Mouse (Mus musculus): ENCODE results near the gene Polr2h. TPM values are rescaled to one million over a fixed set of nuclear protein-coding genes. Genes with fewer than 3 reads are reported as not detected.
A peak's percentile ranks its signal among the peaks of the same experiment; 100 is the strongest.

Polr2h gene
- polyA plus RNA-seq, 1 experiment from 2014 or later = 95.9 TPM

GRCm38 (mm10) chr16:20736823-20737222 lies 19.4 kb downstream of the Polr2h start:
- Histone ChIP-seq H3K9ac (no peak overlapping the region), H3K27me3 (ENCODE audit: control insufficient read depth, insufficient read depth, low read length) (peaks cover 10% of the 10 kb centered on the region), H3K4me1 (replicated peaks; ENCODE audit: control insufficient read depth, insufficient read depth, low read length) (peaks cover 16% of the 10 kb centered on the region), H3K4me3 (replicated peaks; ENCODE audit: low read length) (no peak overlapping the region), H3K27ac (no peak overlapping the region), H3K9me3 (ENCODE audit: control insufficient read depth, low read length) (no peaks in the 10 kb centered on the region), H3K36me3 (replicated peaks; ENCODE audit: control insufficient read depth, insufficient read depth) (0 out of 2 replicates have a peak, but pooled peaks cover 19% of the 10 kb centered on the region), H3K4me2 (replicated peaks) (no peak overlapping the region)
- WGBS = 92% methylated on average over 5 of the region's 5 CpGs
- DNase-seq (ENCODE audit: low spot score) (no peak), ATAC-seq (ENCODE audit: low FRiP score) (no peak)

- no peak overlapping the region for H3K9ac ChIP-seq
- no peak overlapping the region for H3K27ac ChIP-seq
- H3K9me3 ChIP-seq (ENCODE audit: control insufficient read depth, low read length) = no peaks in the 10 kb centered on the region
- ATAC-seq (ENCODE audit: low FRiP score) (no peak), DNase-seq (ENCODE audit: low spot score) (no peak)
- no peaks in the 10 kb centered on the region for H3K4me1 ChIP-seq (replicated peaks; ENCODE audit: control insufficient read depth, insufficient read depth, low read length)
- H3K4me2 ChIP-seq (replicated peaks) = no peak overlapping the region
- 0 out of 2 replicates have a peak, but pooled peaks cover 19% of the 10 kb centered on the region for H3K36me3 ChIP-seq (replicated peaks; ENCODE audit: control insufficient read depth, insufficient read depth)
- no peak overlapping the region for H3K4me3 ChIP-seq (replicated peaks; ENCODE audit: low read length)
- WGBS = 95% methylated on average over 9 of the region's 9 CpGs
- peaks cover 6% of the 10 kb centered on the region for H3K27me3 ChIP-seq (ENCODE audit: control insufficient read depth, insufficient read depth, low read length)
These were observed 22.4 kb downstream of the Polr2h start for GRCm38 (mm10) chr16:20739845-20740244.

DNA sequence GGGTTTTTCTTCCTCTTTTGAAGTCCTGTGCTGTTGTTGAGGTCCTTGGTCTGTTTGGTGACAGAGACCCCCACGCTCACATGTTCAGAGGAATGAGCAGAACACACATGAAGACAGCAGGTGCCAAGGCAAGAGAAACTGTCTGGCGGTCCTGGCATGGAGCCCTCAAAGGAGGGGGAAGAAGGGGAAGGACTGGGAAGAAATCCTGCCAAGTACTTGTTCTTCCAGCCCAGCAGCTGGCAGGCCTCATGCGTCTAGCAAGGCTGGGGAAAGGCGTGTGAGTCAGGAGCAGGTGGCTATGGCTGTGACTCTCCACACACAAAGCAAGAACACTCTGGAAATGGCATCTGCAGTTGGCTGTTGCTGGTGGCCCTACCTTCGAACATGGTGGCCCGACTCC lies 29.2 kb downstream of the Polr2h start:
- no peaks in the 10 kb centered on the region for H3K9me3 ChIP-seq (ENCODE audit: control insufficient read depth, low read length)
- H3K27ac ChIP-seq = no peak overlapping the region
- no peak overlapping the region for H3K4me2 ChIP-seq (replicated peaks)
- no peak; the same call in 1 of the 2 replicates for ATAC-seq (ENCODE audit: low FRiP score)
- no peak overlapping the region for H3K9ac ChIP-seq
- no peaks in the 10 kb centered on the region for H3K27me3 ChIP-seq (ENCODE audit: control insufficient read depth, insufficient read depth, low read length)
- H3K4me1 ChIP-seq (replicated peaks; ENCODE audit: control insufficient read depth, insufficient read depth, low read length) = no peaks in the 10 kb centered on the region
- DNase-seq (ENCODE audit: low spot score) = peak; percentile 45
- H3K36me3 ChIP-seq (replicated peaks; ENCODE audit: control insufficient read depth, insufficient read depth) = no peaks in the 10 kb centered on the region
- no peak overlapping the region for H3K4me3 ChIP-seq (replicated peaks; ENCODE audit: low read length)
- 72% methylated on average over 6 of the region's 6 CpGs for WGBS

GRCm38 (mm10) chr16:20750518-20750917 lies 33.1 kb downstream of the Polr2h start:
- Histone ChIP-seq H3K9me3 (ENCODE audit: control insufficient read depth, low read length) (no peaks in the 10 kb centered on the region), H3K4me1 (replicated peaks; ENCODE audit: control insufficient read depth, insufficient read depth, low read length) (no peaks in the 10 kb centered on the region), H3K27ac (no peak overlapping the region), H3K36me3 (replicated peaks; ENCODE audit: control insufficient read depth, insufficient read depth) (no peaks in the 10 kb centered on the region), H3K9ac (no peak overlapping the region), H3K4me2 (replicated peaks) (no peak overlapping the region), H3K4me3 (replicated peaks; ENCODE audit: low read length) (no peak overlapping the region), H3K27me3 (ENCODE audit: control insufficient read depth, insufficient read depth, low read length) (no peaks in the 10 kb centered on the region)
- DNase-seq (ENCODE audit: low spot score) (no peak), ATAC-seq (ENCODE audit: low FRiP score) (no peak)
- whole genome bisulfite sequencing = 71% methylated on average over 8 of the region's 8 CpGs

DNA sequence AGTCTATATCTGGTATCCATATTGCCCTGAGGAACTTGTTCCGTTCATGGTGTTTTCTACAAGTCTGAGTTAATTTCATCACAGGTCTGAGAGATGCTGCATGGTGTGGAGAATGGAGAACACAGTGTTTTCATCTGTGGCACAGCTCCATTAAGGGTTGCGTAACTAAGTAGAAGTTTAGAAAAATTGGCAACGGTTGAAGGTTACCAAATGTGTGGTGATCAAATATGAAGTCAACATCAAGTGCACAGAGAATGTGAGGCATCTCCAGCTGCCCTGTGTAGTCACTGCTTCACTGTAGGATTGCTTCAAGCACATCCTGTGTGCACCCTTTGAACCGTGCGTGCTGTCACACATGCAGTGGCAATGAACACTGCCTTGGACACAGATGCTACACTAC lies 38.6 kb downstream of the Polr2h start:
- 96% methylated on average over 5 of the region's 5 CpGs for WGBS
- Histone ChIP-seq H3K4me1 (replicated peaks; ENCODE audit: control insufficient read depth, insufficient read depth, low read length) (no peaks in the 10 kb centered on the region), H3K27ac (no peak overlapping the region), H3K36me3 (replicated peaks; ENCODE audit: control insufficient read depth, insufficient read depth) (no peaks in the 10 kb centered on the region), H3K4me2 (replicated peaks) (no peak overlapping the region), H3K27me3 (ENCODE audit: control insufficient read depth, insufficient read depth, low read length) (no peaks in the 10 kb centered on the region), H3K9ac (no peak overlapping the region), H3K9me3 (ENCODE audit: control insufficient read depth, low read length) (no peaks in the 10 kb centered on the region), H3K4me3 (replicated peaks; ENCODE audit: low read length) (no peak overlapping the region)
- no peak for DNase-seq (ENCODE audit: low spot score)
- no peak for ATAC-seq (ENCODE audit: low FRiP score)

DNA sequence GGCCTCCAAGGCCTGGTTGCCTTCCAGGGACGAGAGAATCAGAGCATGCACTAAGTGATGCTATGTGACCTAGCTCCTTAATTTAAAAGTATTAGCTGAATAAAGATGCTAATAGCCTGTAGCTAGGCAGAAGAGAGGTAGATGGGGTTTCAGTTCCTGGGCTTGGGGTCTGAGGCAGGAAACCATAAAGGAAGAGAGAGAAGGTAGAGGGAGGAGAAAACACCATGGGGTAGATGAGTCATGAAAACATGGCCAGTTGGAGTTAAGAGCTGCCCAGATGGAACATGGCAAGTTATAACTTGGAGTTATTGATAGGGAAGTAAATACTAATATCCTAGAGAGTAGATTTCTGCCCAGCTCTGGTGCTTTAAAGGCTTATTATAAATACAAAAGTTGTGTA lies 39.9 kb downstream of the Polr2h start:
- Histone ChIP-seq H3K4me3 (replicated peaks; ENCODE audit: low read length) (no peak overlapping the region), H3K4me2 (replicated peaks) (no peak overlapping the region), H3K9ac (no peak overlapping the region), H3K36me3 (replicated peaks; ENCODE audit: control insufficient read depth, insufficient read depth) (no peaks in the 10 kb centered on the region), H3K4me1 (replicated peaks; ENCODE audit: control insufficient read depth, insufficient read depth, low read length) (no peaks in the 10 kb centered on the region), H3K9me3 (ENCODE audit: control insufficient read depth, low read length) (no peaks in the 10 kb centered on the region), H3K27me3 (ENCODE audit: control insufficient read depth, insufficient read depth, low read length) (no peaks in the 10 kb centered on the region), H3K27ac (no peak overlapping the region)
- 78% methylated on average over 1 of the region's 1 CpGs for WGBS
- ATAC-seq (ENCODE audit: low FRiP score) (no peak), DNase-seq (ENCODE audit: low spot score) (no peak)

DNA sequence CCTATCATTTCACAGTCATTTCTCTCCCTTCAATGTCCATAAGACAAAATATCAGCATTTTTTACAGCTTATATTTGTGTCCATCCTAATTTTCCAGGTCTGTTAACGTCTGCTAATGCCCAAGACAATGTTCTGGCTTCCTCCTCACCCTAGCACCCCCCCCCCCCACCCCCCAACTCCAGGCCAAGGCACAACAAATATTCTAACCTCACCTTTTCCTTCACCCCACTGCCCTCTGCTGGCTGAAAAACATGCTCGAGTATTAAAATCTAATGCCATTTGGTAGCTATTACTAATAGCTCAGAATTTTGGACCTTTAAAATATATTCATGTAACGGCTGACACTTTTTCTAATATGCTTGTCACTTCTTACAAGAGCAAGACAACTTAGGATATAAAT lies 44.2 kb downstream of the Polr2h start:
- Histone ChIP-seq H3K4me3 (replicated peaks; ENCODE audit: low read length) (no peak overlapping the region), H3K9me3 (ENCODE audit: control insufficient read depth, low read length) (no peaks in the 10 kb centered on the region), H3K9ac (no peak overlapping the region), H3K27ac (no peak overlapping the region), H3K27me3 (ENCODE audit: control insufficient read depth, insufficient read depth, low read length) (no peaks in the 10 kb centered on the region), H3K4me2 (replicated peaks) (no peak overlapping the region), H3K4me1 (replicated peaks; ENCODE audit: control insufficient read depth, insufficient read depth, low read length) (no peaks in the 10 kb centered on the region), H3K36me3 (replicated peaks; ENCODE audit: control insufficient read depth, insufficient read depth) (no peaks in the 10 kb centered on the region)
- WGBS = 16% methylated on average over 3 of the region's 3 CpGs
- DNase-seq (ENCODE audit: low spot score) = peak; percentile 64
- ATAC-seq (ENCODE audit: low FRiP score) = no peak

DNA sequence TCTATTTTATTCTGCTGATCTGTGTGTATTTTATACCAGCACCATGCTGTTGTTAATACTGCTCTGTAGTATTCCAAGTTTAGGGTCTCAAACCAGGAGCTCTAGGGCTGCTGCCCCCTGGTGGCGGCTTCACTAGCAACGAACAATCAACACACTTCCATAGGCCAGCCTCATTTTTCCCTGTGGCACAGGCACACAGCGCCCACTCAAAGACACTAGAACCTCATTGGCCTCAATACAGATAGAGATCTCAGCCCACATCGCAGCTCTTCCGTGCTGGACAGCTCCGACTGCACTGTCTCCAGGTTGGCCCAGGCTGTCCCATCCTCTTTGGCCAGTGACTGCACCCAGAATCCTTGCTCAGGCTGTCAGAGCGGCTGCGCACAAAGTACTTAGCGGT lies 47.8 kb downstream of the Polr2h start:
- ATAC-seq (ENCODE audit: low FRiP score) (no peak), DNase-seq (ENCODE audit: low spot score) (peak; percentile 57)
- Histone ChIP-seq H3K27me3 (ENCODE audit: control insufficient read depth, insufficient read depth, low read length) (no peaks in the 10 kb centered on the region), H3K27ac (no peak overlapping the region), H3K9ac (no peak overlapping the region), H3K9me3 (ENCODE audit: control insufficient read depth, low read length) (no peaks in the 10 kb centered on the region), H3K4me3 (replicated peaks; ENCODE audit: low read length) (no peak overlapping the region), H3K36me3 (replicated peaks; ENCODE audit: control insufficient read depth, insufficient read depth) (no peaks in the 10 kb centered on the region), H3K4me1 (replicated peaks; ENCODE audit: control insufficient read depth, insufficient read depth, low read length) (no peaks in the 10 kb centered on the region), H3K4me2 (replicated peaks) (no peak overlapping the region)
- WGBS = 54% methylated on average over 9 of the region's 9 CpGs
